Mouse (Mus musculus) urinary bladder, postnatal 25 days (tissue): ENCODE measurements around the gene Gpha2.
A peak's percentile ranks its signal among the peaks of the same experiment; 100 is the strongest.

ENCODE experiments used
- DNase-seq: peaks from one replicate; pipeline ENCODE4 v3.0.0; 2022; ENCODE audit warnings: low spot score

Gene Gpha2

GRCm38 (mm10) chr19:6273998-6274608 lies 47.9 kb downstream of the Gpha2 start:
- DNase-seq: no peak

DNA sequence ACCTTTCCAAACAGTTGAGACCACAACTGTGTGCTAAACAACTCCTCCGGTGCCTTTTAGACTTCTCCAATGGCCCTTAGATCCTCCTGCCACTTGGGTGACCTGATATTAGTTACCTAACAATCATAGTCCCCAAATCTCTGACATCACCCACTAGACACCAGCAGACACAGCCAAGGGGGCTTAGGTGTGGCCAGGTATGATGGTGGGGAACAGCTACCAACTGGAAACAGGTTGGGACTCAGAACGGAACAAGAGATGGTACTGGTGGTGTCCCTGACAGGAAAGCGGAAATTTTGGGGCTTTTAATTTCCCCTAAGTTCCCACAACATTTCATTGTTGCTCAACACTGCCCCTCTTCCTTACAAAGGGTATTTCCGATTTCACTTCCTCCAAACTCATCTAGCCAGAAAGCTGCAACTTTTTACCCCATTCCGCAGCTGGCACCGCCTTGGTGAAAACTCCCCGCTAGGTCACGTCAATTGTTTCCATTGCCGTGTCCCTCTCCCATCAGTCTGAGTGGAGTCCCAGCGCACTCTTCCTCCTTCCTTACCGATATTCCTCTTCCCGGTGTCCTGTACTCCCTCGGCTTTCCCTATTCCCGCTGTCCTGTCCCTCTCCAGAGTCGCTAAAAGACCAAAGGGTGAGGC lies 49.7 kb downstream of the Gpha2 start:
- no peak for DNase-seq

DNA sequence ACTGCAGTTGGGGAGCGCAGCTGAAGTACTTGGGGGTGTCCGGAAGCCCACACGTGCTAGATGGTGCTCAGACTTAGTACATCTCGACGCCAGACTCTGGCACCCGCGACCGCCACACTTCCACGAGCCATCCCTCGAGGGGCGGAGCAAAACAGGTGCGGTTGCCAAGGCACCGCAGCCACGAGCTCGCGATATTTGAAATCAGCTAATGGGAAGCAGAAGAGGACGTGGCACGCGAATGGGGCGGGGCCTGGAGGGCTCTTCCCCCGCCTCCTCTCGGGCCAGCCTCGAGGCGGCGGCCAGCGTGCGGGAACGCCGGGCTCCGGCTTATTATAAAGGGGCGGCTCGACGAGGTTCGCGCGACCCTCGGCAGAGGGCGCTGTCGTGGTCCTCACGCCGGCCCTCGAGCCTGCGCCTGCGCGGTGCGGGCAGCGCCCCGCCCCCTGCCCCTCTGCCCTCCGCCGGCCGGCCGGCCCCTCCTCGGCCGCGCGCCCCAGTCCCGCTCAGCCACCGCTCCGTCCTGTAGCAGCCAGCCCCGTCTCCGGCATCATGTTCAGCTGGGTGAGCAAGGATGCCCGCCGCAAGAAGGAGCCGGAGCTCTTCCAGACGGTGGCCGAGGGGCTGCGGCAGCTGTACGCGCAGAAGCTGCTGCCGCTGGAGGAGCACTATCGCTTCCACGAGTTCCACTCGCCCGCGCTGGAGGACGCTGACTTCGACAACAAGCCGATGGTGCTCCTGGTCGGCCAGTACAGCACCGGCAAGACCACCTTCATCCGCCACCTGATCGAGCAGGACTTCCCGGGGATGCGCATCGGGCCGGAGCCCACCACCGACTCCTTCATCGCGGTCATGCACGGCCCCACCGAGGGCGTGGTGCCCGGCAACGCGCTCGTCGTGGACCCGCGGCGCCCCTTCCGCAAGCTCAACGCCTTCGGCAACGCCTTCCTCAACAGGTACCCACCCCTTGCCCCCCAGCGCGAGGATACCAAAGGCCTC lies 50.5 kb downstream of the Gpha2 start, which contains the start of gene Ehd1:
TSS of gene Ehd1 (plus strand) at position 300 of the 996 bp plus-strand sequence.
- DNase-seq: peak; percentile 97
